Mouse (Mus musculus): Measurements from ENCODE around the gene S100g. TPM values are rescaled to one million over a fixed set of nuclear protein-coding genes. Genes with fewer than 3 reads are reported as not detected.

The S100g gene
- 17.1 and 20.1 TPM in 2 replicates for polyA plus RNA-seq (2015; fragmentation: Nextera tagmentation; extraction: Ambion mirVana)

- no peak for DNase-seq (ENCODE audit: low spot score)
Observed at GRCm38 (mm10) chrX:162964383-162964782, at the start of gene S100g. TSS of gene S100g (minus strand) at chrX:162964599.

GRCm38 (mm10) chrX:162992121-162992520, 27.7 kb upstream of the S100g start:
- no peak for DNase-seq (ENCODE audit: low spot score)

- DNase-seq (ENCODE audit: low spot score), result no peak
Observed at GRCm38 (mm10) chrX:162991396-162991795, 27.0 kb upstream of the S100g start.

- no peak for DNase-seq (ENCODE audit: low spot score)
Observed at GRCm38 (mm10) chrX:162986876-162987495, 22.6 kb upstream of the S100g start.

- no peak for DNase-seq (ENCODE audit: low spot score)
Observed at GRCm38 (mm10) chrX:162976194-162976593, 11.8 kb upstream of the S100g start.

- no peak for DNase-seq (ENCODE audit: low spot score)
Observed at GRCm38 (mm10) chrX:162967456-162967855, 3.1 kb upstream of the S100g start.

GRCm38 (mm10) chrX:162963840-162964239, 559 bp downstream of the S100g start:
- DNase-seq (ENCODE audit: low spot score), result no peak

- DNase-seq (ENCODE audit: low spot score), result no peak
Observed at GRCm38 (mm10) chrX:162957921-162958320, 6.5 kb downstream of the S100g start.

- peak; percentile 20 for DNase-seq (ENCODE audit: low spot score)
Observed at GRCm38 (mm10) chrX:162949811-162950439, 14.5 kb downstream of the S100g start.

- DNase-seq (ENCODE audit: low spot score), result no peak
Observed at GRCm38 (mm10) chrX:162942027-162942426, 22.4 kb downstream of the S100g start.

GRCm38 (mm10) chrX:162931467-162931866, 32.9 kb downstream of the S100g start:
- no peak for DNase-seq (ENCODE audit: low spot score)

- no peak for DNase-seq (ENCODE audit: low spot score)
Observed at GRCm38 (mm10) chrX:162921487-162922125, 42.8 kb downstream of the S100g start.

GRCm38 (mm10) chrX:162915697-162916096, 48.7 kb downstream of the S100g start:
- DNase-seq (ENCODE audit: low spot score), result peak; percentile 49

GRCm38 (mm10) chrX:162913651-162914050, 50.7 kb downstream of the S100g start:
- no peak for DNase-seq (ENCODE audit: low spot score)

Other genes with a start within 250 kb of the S100g start
- 367 and 379 TPM in 2 replicates for gene Rbbp7, start 204.2 kb downstream of the S100g start, polyA plus RNA-seq (2015; fragmentation: Nextera tagmentation; extraction: Ambion mirVana)
- 18.4 and 19.4 TPM in 2 replicates for gene Txlng, start 135.1 kb downstream of the S100g start, polyA plus RNA-seq (2015; fragmentation: Nextera tagmentation; extraction: Ambion mirVana)
- 34.4 and 37.9 TPM in 2 replicates for gene Syap1, start 76.2 kb downstream of the S100g start, polyA plus RNA-seq (2015; fragmentation: Nextera tagmentation; extraction: Ambion mirVana)
- gene Ctps2, start 63.4 kb downstream of the S100g start, polyA plus RNA-seq (2015; fragmentation: Nextera tagmentation; extraction: Ambion mirVana), result 68.3 and 76.3 TPM in 2 replicates

Measured in thymus, postnatal 0 days (tissue).